Mouse (Mus musculus) urinary bladder, adult 18-20 months (tissue): Measurements from ENCODE around the gene Shmt2.

Experiments
- DNase-seq, 2 experiments: peaks; one replicate each; pipeline ENCODE4 v3.0.0; 2022; ENCODE audit warnings: low spot score in 2 of 2, mixed read lengths in 2 of 2

Gene Shmt2

GRCm38 (mm10) chr10:127522088-127522581 lies at the start of gene Shmt2:
Gene Shmt2, minus strand, starts transcription at chr10:127522444.
- peak; percentile 59 to 70 for DNase-seq

DNA sequence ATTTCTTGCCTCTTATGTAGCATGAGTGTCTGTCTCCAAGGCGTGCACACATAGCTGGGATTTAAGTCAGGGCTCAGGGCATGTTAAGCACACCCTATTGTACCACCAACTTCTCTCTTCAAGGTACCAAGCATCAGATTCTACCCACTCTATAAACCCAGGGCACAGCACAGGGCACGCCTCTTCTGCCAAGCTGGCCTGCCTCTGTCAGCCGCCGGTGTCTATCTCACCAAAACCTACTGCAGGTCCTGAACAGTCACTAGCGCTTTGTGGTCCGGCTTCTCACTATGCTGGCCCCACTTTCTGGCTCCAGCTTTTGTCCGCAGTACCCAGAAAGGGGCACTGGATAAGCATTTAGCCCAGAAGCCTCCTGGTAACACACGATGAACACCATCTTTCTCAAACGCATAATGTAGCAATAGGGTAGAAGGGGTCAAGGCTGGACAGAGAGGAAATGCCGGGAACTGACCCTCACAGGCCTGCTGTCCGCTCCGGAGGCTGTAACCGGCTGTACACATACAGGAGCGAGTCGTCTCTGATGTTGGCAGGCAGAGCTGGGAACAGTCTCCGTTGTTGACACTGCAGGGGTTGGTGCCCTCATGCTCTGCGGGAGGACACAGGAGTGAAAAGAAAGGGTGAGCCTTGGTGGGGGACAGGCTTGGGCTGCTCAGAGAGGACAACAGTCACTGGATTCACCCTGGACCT lies 48.8 kb upstream of the Shmt2 start:
- no peak for DNase-seq

- peak in 1 of 2 experiments; percentile 65 for DNase-seq
These were observed 48.1 kb upstream of the Shmt2 start for GRCm38 (mm10) chr10:127570384-127570783.

- DNase-seq, result peak in 1 of 2 experiments; percentile 53
These were observed 47.2 kb upstream of the Shmt2 start for GRCm38 (mm10) chr10:127569450-127569849.

GRCm38 (mm10) chr10:127566553-127567326 lies 44.5 kb upstream of the Shmt2 start:
- no peak for DNase-seq

DNA sequence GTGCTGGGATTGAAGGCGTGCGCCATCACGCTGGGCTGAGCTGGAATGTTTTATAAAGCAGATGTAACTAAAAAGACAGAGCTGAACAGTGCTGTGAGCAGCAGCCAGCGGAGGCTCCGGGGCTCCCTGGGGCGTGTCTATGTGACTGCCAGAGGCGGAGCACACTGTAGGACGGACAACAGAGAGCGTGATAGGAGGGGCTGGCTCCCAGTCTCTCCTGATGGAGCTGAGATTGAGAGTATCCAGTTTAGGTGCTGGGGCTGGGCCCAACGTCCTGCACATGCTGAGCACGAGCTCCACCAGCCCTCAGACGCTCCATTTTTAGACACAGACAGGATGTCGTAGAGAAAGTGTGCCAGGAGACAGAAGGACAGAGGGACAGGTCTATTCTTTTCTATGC lies 42.1 kb upstream of the Shmt2 start:
- no peak for DNase-seq

DNA sequence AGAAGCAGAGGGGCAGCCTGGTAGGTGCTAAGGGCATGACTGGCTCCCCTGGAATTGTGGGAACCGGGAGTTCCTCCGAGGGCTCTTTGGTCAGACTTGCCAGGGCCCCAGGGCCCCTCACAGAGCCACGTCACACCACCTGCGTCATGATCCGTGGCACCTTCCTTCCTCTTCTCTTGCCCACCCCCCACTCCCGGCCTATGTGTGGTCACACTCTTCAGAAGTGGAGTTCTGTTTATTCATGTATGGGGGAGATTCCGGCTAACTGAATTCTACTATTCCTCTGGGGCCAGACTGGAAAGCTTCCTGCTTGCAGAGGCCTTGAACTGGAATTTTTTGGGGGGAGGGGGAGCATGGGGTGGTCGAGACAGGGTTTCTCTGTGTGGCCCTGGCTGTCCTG lies 41.6 kb upstream of the Shmt2 start:
- no peak for DNase-seq

DNA sequence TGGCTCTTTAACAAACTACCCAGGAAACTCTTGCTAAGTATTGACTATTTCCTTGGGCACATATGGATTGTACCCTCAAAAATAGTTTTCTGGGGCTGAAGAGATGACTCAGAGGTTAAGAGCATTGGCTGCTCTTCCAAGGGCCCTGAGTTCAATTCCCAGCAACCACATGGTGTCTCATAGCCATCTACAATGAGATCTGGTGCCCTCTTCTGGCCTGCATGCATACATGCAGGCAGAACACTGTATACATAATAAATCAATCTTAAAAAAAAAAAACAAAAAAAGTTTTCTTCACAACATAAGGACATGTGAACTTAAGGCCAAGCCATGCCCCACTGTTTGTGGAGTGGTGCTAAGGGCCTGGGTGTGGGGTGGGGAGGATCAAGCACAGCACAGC lies 38.9 kb upstream of the Shmt2 start:
- no peak for DNase-seq

DNA sequence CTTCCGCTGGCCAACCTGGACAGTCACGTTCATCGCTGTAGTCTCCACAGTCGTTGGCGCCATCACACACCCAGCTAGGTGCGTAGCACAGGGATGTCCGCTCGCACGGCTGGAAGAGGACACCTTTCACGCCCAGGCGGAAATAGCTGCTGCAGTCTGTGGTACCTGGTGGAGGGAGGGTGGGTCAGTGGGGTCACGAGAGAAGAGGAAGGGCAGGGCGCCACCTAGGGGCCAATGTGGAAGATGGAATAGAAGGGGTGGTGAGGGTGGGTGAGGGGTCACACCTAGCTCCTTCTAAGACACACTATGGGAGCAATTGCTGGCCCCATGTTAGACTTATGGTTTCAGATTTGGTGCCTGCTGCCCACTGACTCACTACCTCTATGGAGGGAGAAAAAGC lies 35.2 kb upstream of the Shmt2 start:
- DNase-seq, result no peak

DNA sequence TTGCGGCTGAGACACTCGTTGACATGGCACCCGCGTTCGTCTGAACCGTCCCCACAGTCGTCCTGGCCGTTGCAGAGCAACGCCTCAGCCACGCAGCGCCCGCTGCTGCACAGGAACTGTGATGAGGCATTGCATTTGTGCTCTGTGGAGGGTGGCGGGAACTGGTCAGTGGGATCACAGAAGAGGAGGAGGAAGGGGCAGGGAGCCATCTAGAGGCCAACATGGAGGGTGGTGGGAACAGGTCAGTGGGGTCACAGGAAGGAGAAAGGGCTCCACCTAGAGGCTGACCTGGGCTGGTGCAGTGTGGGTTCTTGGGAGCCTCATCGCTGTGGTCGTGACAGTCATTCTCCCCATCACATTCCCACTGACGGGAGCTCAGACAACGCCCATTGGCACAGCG lies 33.5 kb upstream of the Shmt2 start:
- no peak for DNase-seq

DNA sequence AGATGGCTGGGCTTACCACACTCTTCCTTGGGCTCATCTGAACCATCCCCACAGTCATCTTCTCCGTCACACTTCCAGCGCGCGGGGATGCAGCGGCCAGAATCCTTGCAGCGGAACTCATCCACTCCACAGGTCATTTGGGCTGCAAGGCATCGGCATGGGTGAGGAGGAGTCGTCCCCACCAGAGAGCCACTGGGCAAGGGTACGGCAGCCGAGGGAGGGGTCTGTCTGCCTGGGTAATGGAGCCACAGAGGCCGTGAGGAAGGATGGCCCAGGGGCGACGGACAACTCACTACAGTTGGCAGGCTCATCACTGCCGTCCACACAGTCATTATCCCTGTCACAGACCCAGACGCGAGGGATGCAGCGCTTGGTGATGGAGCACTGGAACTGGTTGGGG lies 27.6 kb upstream of the Shmt2 start:
- DNase-seq, result no peak

GRCm38 (mm10) chr10:127548236-127548635 lies 26.0 kb upstream of the Shmt2 start:
- DNase-seq, result no peak

DNA sequence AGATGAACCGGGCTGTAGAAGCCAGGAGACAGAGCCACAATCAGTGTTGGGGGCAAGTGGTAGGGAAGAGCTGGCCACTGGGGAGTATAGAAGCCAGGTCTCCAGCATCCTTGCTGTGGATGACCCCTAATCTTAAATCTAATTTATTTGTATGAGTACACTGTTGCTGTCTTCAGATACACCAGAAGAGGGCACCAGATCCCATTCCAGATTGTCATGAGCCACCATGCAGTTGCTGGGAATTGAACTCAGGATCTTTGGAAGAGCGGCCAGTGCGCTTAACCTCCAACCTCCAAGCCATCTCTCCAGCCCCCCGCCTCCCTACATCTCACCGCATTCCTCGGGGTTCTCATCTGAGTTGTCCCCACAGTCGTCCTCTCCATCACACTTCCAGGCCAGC lies 24.3 kb upstream of the Shmt2 start:
- DNase-seq, result no peak

DNA sequence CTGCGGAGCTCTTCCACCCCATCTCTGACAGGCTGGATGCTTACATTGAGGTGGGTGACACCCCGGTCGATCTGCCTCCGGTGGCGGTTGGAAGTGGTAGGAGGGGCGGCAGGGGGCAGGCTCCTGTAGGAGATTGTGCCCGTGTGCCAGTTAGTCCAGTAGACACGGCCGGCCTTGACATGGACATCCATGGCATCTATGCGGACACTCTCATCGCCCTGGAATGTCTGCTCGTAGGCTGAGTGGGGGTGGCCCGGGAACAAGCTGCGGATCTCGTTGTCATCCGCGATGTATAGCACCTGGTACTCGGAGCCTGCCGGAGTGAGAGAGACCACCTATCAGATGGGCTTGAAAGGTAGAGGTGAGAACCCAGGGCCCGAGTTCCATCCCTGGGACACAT lies 22.1 kb upstream of the Shmt2 start:
- no peak for DNase-seq

GRCm38 (mm10) chr10:127543916-127544315 lies 21.7 kb upstream of the Shmt2 start:
- no peak for DNase-seq

GRCm38 (mm10) chr10:127542720-127543119 lies 20.5 kb upstream of the Shmt2 start:
- no peak for DNase-seq

DNA sequence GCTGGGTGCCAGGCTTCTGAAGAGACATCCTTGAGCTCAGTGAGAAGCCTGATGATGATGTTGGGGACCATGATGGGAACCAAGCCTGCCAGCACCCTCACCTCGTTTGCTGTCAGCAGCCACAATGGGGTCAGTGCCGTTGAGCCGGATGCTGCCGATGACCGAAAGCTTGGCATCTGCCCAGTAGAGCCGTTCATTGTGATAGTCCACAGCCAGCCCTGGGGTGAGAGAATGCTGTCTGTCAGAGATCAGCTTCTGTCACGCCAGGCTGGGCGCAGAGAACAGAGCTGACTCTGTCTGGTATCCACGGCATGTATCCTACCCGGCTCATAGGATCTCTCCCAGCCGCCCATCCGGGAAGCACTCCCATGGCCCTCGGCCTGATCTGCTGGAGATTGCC lies 19.8 kb upstream of the Shmt2 start:
- no peak for DNase-seq

DNA sequence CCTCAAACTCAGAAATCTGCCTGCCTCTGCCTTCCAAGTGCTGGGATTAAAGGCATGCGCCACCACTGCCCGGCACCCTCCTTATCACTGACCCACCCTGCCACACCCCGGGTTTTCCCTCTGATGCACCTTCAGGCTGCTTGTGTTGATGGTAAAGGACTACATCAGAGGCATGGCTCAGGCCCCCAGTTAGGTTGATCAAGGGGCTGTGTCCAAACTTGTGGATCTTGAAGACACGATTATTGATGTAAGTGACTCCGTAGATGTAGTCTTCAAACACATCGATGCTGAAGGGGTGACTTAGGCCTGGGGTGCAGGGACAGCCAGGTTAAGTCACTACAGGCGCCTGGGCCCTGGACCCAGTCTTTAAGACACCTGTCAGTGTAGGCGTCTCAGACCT lies 19.3 kb upstream of the Shmt2 start:
- DNase-seq, result no peak

DNA sequence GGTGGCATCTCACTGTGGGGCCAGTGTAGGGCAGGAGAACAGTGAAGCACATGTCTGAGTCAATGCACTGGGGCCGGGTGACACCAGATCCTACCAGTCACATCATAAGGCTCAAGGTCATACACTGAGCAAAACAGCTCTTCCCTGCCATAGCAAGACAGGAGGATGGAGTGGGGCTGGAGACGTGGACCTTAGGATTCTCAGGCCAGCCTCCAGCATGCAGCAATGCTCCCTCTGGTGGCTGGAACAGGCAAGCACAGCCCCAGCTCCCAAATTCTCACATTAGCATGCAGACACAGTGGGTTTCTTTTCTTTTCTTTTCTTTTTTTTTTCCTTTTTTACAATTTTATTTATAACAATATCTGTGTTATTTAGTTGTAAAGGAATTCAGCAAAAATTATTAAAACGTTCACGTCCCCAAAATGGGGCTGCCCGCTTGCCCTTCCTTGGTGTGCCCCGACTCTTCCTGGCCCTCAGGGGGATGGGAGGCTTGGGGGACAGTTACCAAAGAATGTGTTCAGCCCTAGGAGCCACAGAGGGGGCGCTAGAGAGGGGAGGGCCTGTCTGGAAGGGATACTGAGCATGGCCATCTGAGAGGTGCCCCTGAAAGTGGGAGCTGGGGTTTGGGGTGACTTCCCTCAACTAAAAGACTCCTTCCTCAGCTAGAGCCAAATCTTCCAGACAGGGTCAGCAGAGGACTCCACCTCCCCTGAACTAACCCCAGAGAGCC lies 15.8 kb upstream of the Shmt2 start:
- peak; percentile 55 to 67 for DNase-seq

DNA sequence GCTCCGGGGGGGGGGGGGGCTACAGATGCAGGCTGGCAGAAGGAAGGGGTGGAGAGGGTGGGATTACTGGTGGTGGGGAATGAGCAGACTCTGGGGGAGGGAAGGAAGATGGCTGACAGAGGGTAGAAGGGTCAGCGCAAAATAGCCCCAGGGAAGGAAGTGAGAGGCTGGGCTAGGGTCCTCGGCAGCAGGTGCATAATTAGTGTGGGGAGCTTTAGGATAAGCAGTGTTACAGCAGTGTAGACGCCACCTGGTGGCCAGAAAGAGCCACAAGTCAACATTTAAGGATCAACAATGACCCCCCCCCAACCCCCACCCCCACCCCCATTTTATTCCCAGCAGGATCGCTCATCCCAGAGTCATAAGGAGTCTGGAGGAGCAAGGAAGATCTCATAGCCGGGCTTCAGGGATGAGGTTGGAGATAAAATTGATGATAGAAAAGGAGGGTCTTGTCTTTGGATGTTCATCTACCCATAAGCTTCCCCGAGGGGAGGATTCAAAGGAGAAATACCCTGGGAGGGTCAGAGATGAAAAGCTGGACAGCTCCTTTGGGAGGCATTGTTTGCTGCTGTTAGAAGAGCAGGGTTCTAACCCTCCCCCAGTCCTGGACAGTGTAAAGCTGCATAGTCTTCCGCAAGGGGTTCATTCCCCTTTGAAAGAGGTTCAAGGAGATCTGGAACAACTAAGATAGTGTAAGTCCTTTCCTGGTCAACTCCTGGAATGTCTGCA lies 14.5 kb upstream of the Shmt2 start:
- DNase-seq, result no peak

DNA sequence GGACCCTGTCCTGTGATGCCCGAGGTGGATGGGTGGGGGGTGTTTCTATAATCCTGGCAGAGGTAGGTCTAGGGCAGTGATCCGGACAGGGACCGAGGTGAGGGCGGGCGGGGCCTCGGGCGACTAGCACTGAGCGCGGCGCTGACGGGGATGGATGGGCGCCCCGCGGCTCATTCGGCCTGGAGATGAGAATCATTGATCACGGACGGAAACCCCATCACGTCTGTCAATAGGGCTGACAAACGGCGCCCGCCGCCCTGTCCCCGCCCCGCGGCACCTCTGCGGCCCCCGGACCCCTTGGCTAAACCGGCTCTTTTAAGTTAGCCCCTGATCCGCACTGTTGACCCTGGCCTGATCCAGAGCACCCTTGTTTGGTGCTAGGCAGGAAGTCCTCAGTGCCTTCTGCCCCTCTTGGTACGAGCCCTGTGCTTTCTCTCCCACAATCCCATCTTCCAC lies 12.7 kb upstream of the Shmt2 start:
- no peak for DNase-seq
